ENCODE assay signal across 26 mouse cellular contexts in genomic region chr16:9303134-9303533, GRCm38 (mm10).
"Had no signal": no experiment of that assay in that cellular context is flagged by ENCODE, and none has a peak within 500 bp of the region (broad histone marks: within the 10 kb centered on the region; RNA-seq: fewer than 3 reads in every experiment).

No protein-coding gene starts in this region.

- DNase-seq: cerebellum, adult 9-10 months; cerebellum, adult 9-11 months; cerebellum, postnatal 10 days; cerebellum, postnatal 14 days; cerebellum, postnatal 25 days; cerebellum, postnatal 36 days; embryo, embryonic 11 days; forebrain, postnatal 0 days; gastrocnemius, adult 2 months; gastrocnemius, postnatal 10 days; gastrocnemius, postnatal 14 days; gastrocnemius, postnatal 25 days; gastrocnemius, postnatal 36 days; heart, adult 11 months; heart, adult 18-20 months; heart, adult 2 months had no signal

- H3K4me2 ChIP-seq: embryonic facial prominence, embryonic 12.5 days; embryonic facial prominence, embryonic 13.5 days; embryonic facial prominence, embryonic 15.5 days; forebrain, embryonic 12.5 days; forebrain, embryonic 13.5 days; forebrain, embryonic 15.5 days had no signal

- H3K4me3 ChIP-seq: embryonic facial prominence, embryonic 10.5 days; embryonic facial prominence, embryonic 12.5 days; embryonic facial prominence, embryonic 13.5 days; embryonic facial prominence, embryonic 15.5 days; erythroblast, embryonic 14.5 days; forebrain, embryonic 10.5 days; forebrain, embryonic 12.5 days; forebrain, embryonic 13.5 days; forebrain, embryonic 15.5 days; gastrocnemius, adult 2 months; heart, adult 2 months; heart, embryonic 10.5 days had no signal

- H3K9ac ChIP-seq: embryonic facial prominence, embryonic 12.5 days; embryonic facial prominence, embryonic 13.5 days; embryonic facial prominence, embryonic 15.5 days; forebrain, embryonic 12.5 days; forebrain, embryonic 13.5 days; forebrain, embryonic 15.5 days; forebrain, postnatal 0 days had no signal

- H3K9me3 ChIP-seq: embryonic facial prominence, embryonic 10.5 days; embryonic facial prominence, embryonic 12.5 days; embryonic facial prominence, embryonic 13.5 days; embryonic facial prominence, embryonic 15.5 days; forebrain, embryonic 10.5 days; forebrain, embryonic 12.5 days; forebrain, embryonic 13.5 days; forebrain, embryonic 15.5 days; heart, embryonic 10.5 days had no signal

- H3K27me3 ChIP-seq: embryonic facial prominence, embryonic 12.5 days; embryonic facial prominence, embryonic 13.5 days; embryonic facial prominence, embryonic 15.5 days; forebrain, embryonic 12.5 days; forebrain, embryonic 13.5 days; forebrain, embryonic 15.5 days had no signal

- H3K27ac ChIP-seq: embryonic facial prominence, embryonic 10.5 days; embryonic facial prominence, embryonic 12.5 days; embryonic facial prominence, embryonic 13.5 days; embryonic facial prominence, embryonic 15.5 days; forebrain, embryonic 10.5 days; forebrain, embryonic 12.5 days; forebrain, embryonic 13.5 days; forebrain, embryonic 15.5 days; gastrocnemius, adult 2 months; heart, adult 2 months; heart, embryonic 10.5 days had no signal

- H3K4me1 ChIP-seq: embryonic facial prominence, embryonic 10.5 days; embryonic facial prominence, embryonic 12.5 days; embryonic facial prominence, embryonic 13.5 days; embryonic facial prominence, embryonic 15.5 days; forebrain, embryonic 10.5 days; forebrain, embryonic 12.5 days; forebrain, embryonic 13.5 days; forebrain, embryonic 15.5 days; heart, embryonic 10.5 days had no signal

- H3K36me3 ChIP-seq: embryonic facial prominence, embryonic 10.5 days; embryonic facial prominence, embryonic 12.5 days; embryonic facial prominence, embryonic 13.5 days; embryonic facial prominence, embryonic 15.5 days; forebrain, embryonic 10.5 days; forebrain, embryonic 12.5 days; forebrain, embryonic 15.5 days; heart, embryonic 10.5 days had no signal
